Mouse (Mus musculus) intestine, embryonic 16.5 days (tissue): ENCODE measurements around the gene Skida1. TPM values are rescaled to one million over a fixed set of nuclear protein-coding genes. Genes with fewer than 3 reads are reported as not detected.

Source experiments
- ATAC-seq: fragments of 200-750 bp; cut with Nextera tagmentation; 2 replicates; pipeline ENCODE4 v1.8.0; 2017; ENCODE audit warnings: moderate TSS enrichment, moderate library complexity
- H3K27ac ChIP-seq: fragments of 300-500 bp; sonication (generic); 2 replicates; pipeline ENCODE4 v1.5.1; 2014; ENCODE audit warnings: mild to moderate bottlenecking, low read length
- H3K27me3 ChIP-seq: fragments of 300-500 bp; sonication (generic); replicated peaks from 2 replicates; pipeline ENCODE4 v1.6.1; 2014; ENCODE audit warnings: low read length, control low read depth, mixed read lengths; ENCODE audit not compliant: control insufficient read depth, insufficient read depth
- H3K36me3 ChIP-seq: fragments of 300-500 bp; sonication (generic); 2 replicates; pipeline ENCODE4 v1.6.1; 2014; ENCODE audit warnings: low read length, control low read depth; ENCODE audit not compliant: control insufficient read depth, insufficient read depth
- H3K4me1 ChIP-seq: fragments of 300-500 bp; sonication (generic); 2 replicates; pipeline ENCODE4 v1.6.1; 2014; ENCODE audit warnings: low read length, control low read depth, mixed read lengths; ENCODE audit not compliant: control insufficient read depth, insufficient read depth
- H3K4me2 ChIP-seq: fragments of 300-500 bp; sonication (generic); 2 replicates; pipeline ENCODE4 v1.6.1; 2014; ENCODE audit warnings: low read depth, low read length, control low read depth
- H3K4me3 ChIP-seq: fragments of 300-500 bp; sonication (generic); 2 replicates; pipeline ENCODE4 v1.5.1; 2014; ENCODE audit warnings: mild to moderate bottlenecking, low read length
- H3K9ac ChIP-seq: fragments of 300-500 bp; sonication (generic); 2 replicates; pipeline ENCODE4 v1.6.1; 2014; ENCODE audit warnings: low read depth, low read length
- H3K9me3 ChIP-seq: fragments of 300-500 bp; sonication (generic); 2 replicates; pipeline ENCODE4 v1.6.1; 2016; ENCODE audit warnings: low read length, control low read depth; ENCODE audit not compliant: control insufficient read depth
- WGBS: fragments of 180-500 bp; shearing (Covaris S2); extraction: QIAGEN DNeasy Blood & Tissue Kit; methylation state at CpG from one replicate; pipeline ENCODE4 v1.1.7; 2014; 5-methylcytosine and 5-hydroxymethylcytosine counted together
- polyA plus RNA-seq: library from polyadenylated mRNA; unstranded; fragments of >200 nt; fragmentation: Nextera tagmentation; extraction: Ambion mirVana; gene quantifications from 2 replicates; pipeline ENCODE4 v1.2.1, GENCODE M21; 2015

Gene Skida1
- polyA plus RNA-seq, 1 experiment from 2014 or later: 2.0 TPM

- peaks cover 14% of the 10 kb centered on the region; the same call in 1 of the 2 replicates for H3K4me1 ChIP-seq
Measured at GRCm38 (mm10) chr2:18026116-18026947, 22.5 kb downstream of the Skida1 start.

GRCm38 (mm10) chr2:18025781-18026115, 23.1 kb downstream of the Skida1 start:
- no peaks in the 10 kb centered on the region for H3K9me3 ChIP-seq
- H3K27ac ChIP-seq: peak overlapping the region; percentile 49
- H3K4me1 ChIP-seq: peaks cover 10% of the 10 kb centered on the region; the same call in 1 of the 2 replicates
- WGBS: 7% methylated on average over 14 of the region's 14 CpGs
- H3K4me3 ChIP-seq: peak overlapping the region; percentile 76
- no peaks in the 10 kb centered on the region for H3K36me3 ChIP-seq
- peak overlapping the region; percentile 96 for H3K4me2 ChIP-seq
- no peaks in the 10 kb centered on the region for H3K27me3 ChIP-seq
- peak overlapping the region; percentile 73 for H3K9ac ChIP-seq
- no peak for ATAC-seq

More at GRCm38 (mm10) chr2:18026116-18026947, 22.5 kb downstream of the Skida1 start:
- H3K9ac ChIP-seq: peak overlapping the region; percentile 73
- peak; percentile 20 for ATAC-seq
- H3K4me3 ChIP-seq: peak overlapping the region; percentile 76
- peak overlapping the region; percentile 96 for H3K4me2 ChIP-seq
- peak overlapping the region; percentile 49 for H3K27ac ChIP-seq
- WGBS: 1% methylated on average over 44 of the region's 44 CpGs
- no peaks in the 10 kb centered on the region for H3K9me3 ChIP-seq
- H3K36me3 ChIP-seq: no peaks in the 10 kb centered on the region
- H3K27me3 ChIP-seq: no peaks in the 10 kb centered on the region

- H3K9ac ChIP-seq: no peak overlapping the region
- H3K9me3 ChIP-seq: no peaks in the 10 kb centered on the region
- no peak overlapping the region for H3K4me2 ChIP-seq
- no peaks in the 10 kb centered on the region for H3K36me3 ChIP-seq
- WGBS: 59% methylated on average over 5 of the region's 5 CpGs
- no peak overlapping the region for H3K27ac ChIP-seq
- ATAC-seq: no peak
- H3K4me3 ChIP-seq: no peak overlapping the region
- H3K4me1 ChIP-seq: peaks cover 10% of the 10 kb centered on the region; the same call in 1 of the 2 replicates
- no peaks in the 10 kb centered on the region for H3K27me3 ChIP-seq
Measured at GRCm38 (mm10) chr2:18025116-18025515, 23.7 kb downstream of the Skida1 start.

- Histone ChIP-seq H3K27ac (no peak overlapping the region), H3K4me2 (no peak overlapping the region), H3K4me3 (no peak overlapping the region), H3K9me3 (no peaks in the 10 kb centered on the region), H3K9ac (no peak overlapping the region), H3K4me1 (peaks cover 10% of the 10 kb centered on the region; the same call in 1 of the 2 replicates), H3K27me3 (no peaks in the 10 kb centered on the region), H3K36me3 (no peaks in the 10 kb centered on the region)
- WGBS: 77% methylated on average over 1 of the region's 1 CpGs
- no peak for ATAC-seq
Measured at GRCm38 (mm10) chr2:18022886-18023285, 26.0 kb downstream of the Skida1 start.

GRCm38 (mm10) chr2:18019122-18019521, 29.7 kb downstream of the Skida1 start:
- Histone ChIP-seq H3K27me3 (no peaks in the 10 kb centered on the region), H3K4me1 (no peaks in the 10 kb centered on the region), H3K9ac (no peak overlapping the region), H3K4me3 (no peak overlapping the region), H3K27ac (no peak overlapping the region), H3K36me3 (no peaks in the 10 kb centered on the region), H3K9me3 (no peaks in the 10 kb centered on the region), H3K4me2 (no peak overlapping the region)
- WGBS: 78% methylated on average over 1 of the region's 1 CpGs
- ATAC-seq: no peak

GRCm38 (mm10) chr2:18017321-18017720, 31.5 kb downstream of the Skida1 start:
- Histone ChIP-seq H3K27ac (no peak overlapping the region), H3K4me1 (no peaks in the 10 kb centered on the region), H3K27me3 (no peaks in the 10 kb centered on the region), H3K36me3 (no peaks in the 10 kb centered on the region), H3K4me3 (no peak overlapping the region), H3K4me2 (no peak overlapping the region), H3K9ac (no peak overlapping the region), H3K9me3 (no peaks in the 10 kb centered on the region)
- 93% methylated on average over 6 of the region's 6 CpGs for WGBS
- no peak for ATAC-seq

- no peak overlapping the region for H3K27ac ChIP-seq
- no peaks in the 10 kb centered on the region for H3K9me3 ChIP-seq
- H3K27me3 ChIP-seq: no peaks in the 10 kb centered on the region
- H3K4me1 ChIP-seq: no peaks in the 10 kb centered on the region
- no peak overlapping the region for H3K4me3 ChIP-seq
- no peaks in the 10 kb centered on the region for H3K36me3 ChIP-seq
- no peak overlapping the region for H3K4me2 ChIP-seq
- WGBS: 92% methylated on average over 1 of the region's 1 CpGs
- no peak overlapping the region for H3K9ac ChIP-seq
- no peak for ATAC-seq
Measured at GRCm38 (mm10) chr2:18016639-18017038, 32.2 kb downstream of the Skida1 start.

- Histone ChIP-seq H3K9me3 (no peaks in the 10 kb centered on the region), H3K4me3 (no peak overlapping the region), H3K27me3 (no peaks in the 10 kb centered on the region), H3K4me2 (no peak overlapping the region), H3K9ac (no peak overlapping the region), H3K4me1 (no peaks in the 10 kb centered on the region), H3K36me3 (no peaks in the 10 kb centered on the region), H3K27ac (no peak overlapping the region)
- no peak for ATAC-seq
- 63% methylated on average over 3 of the region's 3 CpGs for WGBS
Measured at GRCm38 (mm10) chr2:18015581-18015980, 33.3 kb downstream of the Skida1 start.

- Histone ChIP-seq H3K4me2 (no peak overlapping the region), H3K27ac (no peak overlapping the region), H3K9me3 (no peaks in the 10 kb centered on the region), H3K9ac (no peak overlapping the region), H3K4me3 (no peak overlapping the region), H3K4me1 (no peaks in the 10 kb centered on the region), H3K27me3 (no peaks in the 10 kb centered on the region), H3K36me3 (no peaks in the 10 kb centered on the region)
- 85% methylated on average over 3 of the region's 3 CpGs for WGBS
- no peak for ATAC-seq
Measured at GRCm38 (mm10) chr2:18012866-18013265, 36.0 kb downstream of the Skida1 start.
